Mouse (Mus musculus) urinary bladder, postnatal 14 days (tissue): ENCODE measurements around the gene Zfp36l3.
"Not testable (repeated sequence)": the region's sequence is repeated elsewhere in the genome, so short reads cannot be mapped to it uniquely, and the experiment has no call there.

Experiments used
- DNase-seq: peaks from one replicate; pipeline ENCODE4 v3.0.0; 2021; ENCODE audit warnings: low spot score

Zfp36l3 gene

DNA sequence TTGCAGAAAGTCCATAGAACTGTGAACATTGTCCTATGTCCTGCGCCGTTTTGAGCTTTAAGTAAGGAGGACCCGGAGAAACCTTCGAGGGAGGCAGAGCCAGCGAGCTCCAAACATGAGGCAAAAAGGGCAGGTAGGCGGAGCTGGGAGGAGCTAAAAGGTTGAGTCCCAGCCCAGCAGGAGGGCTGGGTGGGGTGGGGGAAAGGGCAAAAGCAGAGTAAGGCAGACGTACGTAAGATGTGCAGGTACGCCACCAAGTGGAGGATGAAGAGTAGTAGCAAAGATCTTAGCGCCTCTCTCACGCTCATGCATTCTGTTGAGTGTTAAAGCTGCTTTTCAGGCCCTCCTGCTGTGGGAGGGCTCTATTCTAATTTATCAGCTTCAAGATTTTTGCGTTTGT is at the start of gene Zfp36l3:
TSS of gene Zfp36l3 (minus strand) at position 119 of the 400 bp plus-strand sequence.
- no peak for DNase-seq

DNA sequence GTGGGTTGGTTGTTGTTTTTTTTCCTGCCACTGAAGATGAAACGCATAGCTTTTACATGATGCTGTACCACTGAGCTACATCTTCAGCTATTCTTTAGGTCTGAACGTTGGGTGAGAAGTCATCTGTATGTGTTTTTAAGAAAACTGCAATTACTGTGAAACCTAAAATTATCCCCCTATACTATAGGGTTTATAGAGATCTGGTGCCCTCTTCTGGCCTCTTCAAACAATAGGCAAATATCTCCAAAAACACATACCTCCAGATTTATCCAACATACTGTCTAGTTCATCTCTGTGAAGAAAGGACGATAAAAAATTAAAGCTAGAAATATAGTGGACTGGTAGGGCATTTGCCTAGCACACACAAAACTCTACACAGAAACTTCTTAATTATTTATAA is 22.9 kb upstream of the Zfp36l3 start:
- DNase-seq: no peak

DNA sequence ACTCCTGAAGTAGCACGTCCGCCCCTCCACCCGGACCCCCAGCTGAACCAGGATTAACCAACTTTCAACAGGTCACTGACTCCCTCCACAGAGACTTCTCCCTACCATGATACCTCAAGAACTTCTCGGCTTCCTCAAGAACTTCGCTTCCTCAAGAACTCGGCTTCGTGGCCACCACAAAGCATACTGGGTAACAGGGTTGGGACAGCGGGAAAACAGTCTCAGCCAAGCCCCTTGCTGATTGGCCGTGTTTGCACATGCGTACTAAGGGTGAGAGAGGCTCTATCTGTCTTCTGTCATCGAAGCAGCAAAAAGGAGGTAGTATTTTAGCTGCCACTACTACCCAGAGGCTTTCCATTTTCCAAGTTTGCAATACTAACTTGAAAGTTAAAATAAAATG is 21.3 kb upstream of the Zfp36l3 start, which contains the start of gene Xlr:
TSS of gene Xlr (minus strand) at position 188 of the 400 bp plus-strand sequence.
- DNase-seq: not testable (repeated sequence)

DNA sequence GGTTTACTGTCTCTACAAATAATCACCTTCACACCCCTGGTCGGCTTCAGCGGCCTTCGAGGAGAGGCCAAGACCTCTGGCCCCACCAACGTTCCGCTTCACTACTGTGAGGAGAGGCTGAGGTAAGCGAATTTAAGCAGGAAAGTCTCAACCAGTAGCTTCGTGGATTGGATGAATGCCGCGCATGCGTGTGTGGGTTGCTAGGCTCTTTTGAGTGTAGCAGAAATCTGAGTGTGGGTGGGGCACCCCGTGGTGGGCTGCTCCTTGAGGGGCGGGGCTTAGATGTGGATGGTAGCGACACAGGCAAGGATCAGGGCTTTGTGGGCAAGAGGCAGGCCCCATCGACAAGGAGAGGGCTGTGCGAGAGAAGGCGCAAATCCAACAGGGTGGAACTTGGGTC is 18.5 kb downstream of the Zfp36l3 start, which contains the start of gene 1700013H16Rik:
TSS of gene 1700013H16Rik (minus strand) at position 96 of the 400 bp plus-strand sequence.
- DNase-seq: no peak

DNA sequence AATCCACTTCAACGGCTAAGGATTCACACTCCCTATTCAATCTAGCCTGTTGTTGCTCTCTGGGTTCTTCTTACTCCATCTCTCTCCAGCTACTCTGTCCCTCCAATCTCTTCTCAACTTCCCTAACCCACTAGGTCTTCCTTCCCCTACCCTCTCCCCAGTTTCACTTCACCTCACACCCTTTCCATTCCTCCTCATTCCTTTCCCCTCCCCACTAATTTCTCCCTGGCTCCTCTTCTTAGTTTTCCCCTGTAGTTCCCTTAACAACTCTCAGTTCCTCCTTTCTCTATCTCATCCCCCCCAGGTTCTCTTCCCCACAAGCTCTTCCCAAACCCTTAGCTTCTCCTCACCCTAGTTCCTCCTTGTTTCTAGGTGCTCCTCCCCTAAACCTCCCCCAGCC is 23.3 kb downstream of the Zfp36l3 start:
- no peak for DNase-seq

DNA sequence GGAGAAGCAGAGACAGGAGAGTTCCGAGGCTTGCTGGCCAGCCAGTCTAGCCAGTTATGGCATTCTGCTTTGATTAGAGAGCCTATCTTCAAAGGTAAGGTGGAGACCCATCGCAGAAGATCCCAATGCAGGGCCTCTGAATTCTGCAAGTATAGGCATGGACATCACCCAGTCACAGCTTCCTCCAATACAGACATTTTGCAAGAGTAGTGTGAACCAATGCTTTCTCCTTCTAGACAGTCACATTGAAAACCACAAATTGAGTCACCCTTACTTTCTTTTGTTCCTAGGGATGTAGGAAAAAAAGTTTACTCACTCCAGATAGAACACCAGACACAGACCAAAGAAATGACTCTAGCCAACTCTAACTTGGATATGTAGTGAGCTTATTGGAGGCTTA is 47.2 kb downstream of the Zfp36l3 start:
- no peak for DNase-seq

DNA sequence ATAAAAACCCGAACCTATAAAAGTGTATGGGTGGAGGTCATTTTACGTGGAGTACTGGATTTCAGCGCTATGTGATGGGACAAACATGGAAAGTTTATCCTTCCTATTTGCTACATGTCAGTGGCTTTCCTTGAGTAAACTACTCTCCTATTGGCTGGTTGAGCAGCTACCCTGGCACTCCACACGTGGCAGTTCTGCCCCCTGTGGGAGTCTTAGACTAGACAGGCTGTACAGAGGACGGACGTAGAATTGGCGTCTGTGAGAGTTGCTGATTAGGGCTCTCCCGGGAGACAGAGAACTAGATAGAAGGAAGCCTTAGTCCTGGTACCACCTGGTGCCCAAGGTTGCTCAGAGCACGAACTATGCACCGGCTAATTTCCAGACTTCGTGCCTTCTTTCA is 51.6 kb downstream of the Zfp36l3 start, which contains the start of gene 4930502E18Rik:
TSS of gene 4930502E18Rik (plus strand) at position 231 of the 400 bp plus-strand sequence.
- DNase-seq: no peak
